Mouse (Mus musculus) splenic B cell, adult 2 months (primary cell): ENCODE data around the gene Ppp2r5c.

Experiments used
- DNase-seq: peaks from one replicate; pipeline ENCODE4 v3.0.0-alpha.2; 2011; ENCODE audit warnings: low read depth, low spot score
- H3K27me3 ChIP-seq: 2 replicates; pipeline ENCODE4 v1.6.1; 2012; ENCODE audit warnings: mild to moderate bottlenecking, low read length, moderate library complexity, mixed read lengths; ENCODE audit not compliant: control insufficient read depth, poor library complexity, insufficient read depth, severe bottlenecking
- H3K36me3 ChIP-seq: 2 replicates; pipeline ENCODE4 v1.6.1; 2012; ENCODE audit warnings: mild to moderate bottlenecking, low read length, moderate library complexity, mixed read lengths; ENCODE audit not compliant: control insufficient read depth, poor library complexity, insufficient read depth, severe bottlenecking

Ppp2r5c gene

GRCm38 (mm10) chr12:110535361-110535760 is 88.4 kb downstream of the Ppp2r5c start:
- Histone ChIP-seq H3K36me3 (no peaks in the 10 kb centered on the region), H3K27me3 (no peaks in the 10 kb centered on the region)
- no peak for DNase-seq

DNA sequence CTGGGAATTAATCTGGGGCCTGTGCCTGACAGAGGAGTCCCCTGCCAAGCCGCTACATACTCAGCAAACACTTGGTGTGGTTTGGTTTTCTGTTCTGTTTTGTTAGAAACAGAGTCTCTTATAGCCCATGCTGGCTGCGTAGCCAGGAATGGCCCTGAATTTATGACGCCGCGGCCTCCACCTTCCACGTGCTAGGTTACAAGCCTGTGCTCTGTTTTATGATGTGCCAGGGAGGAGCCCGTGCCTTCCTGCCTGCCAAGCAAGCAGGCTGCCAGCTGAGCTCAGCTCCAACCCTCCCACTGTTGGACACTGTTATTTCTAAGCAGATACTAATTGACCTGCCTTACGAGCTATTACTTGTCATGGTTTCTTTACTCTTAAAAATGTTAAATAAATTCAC is 90.8 kb downstream of the Ppp2r5c start:
- Histone ChIP-seq H3K36me3 (peaks cover 2% of the 10 kb centered on the region; the same call in 1 of the 2 replicates), H3K27me3 (no peaks in the 10 kb centered on the region)
- no peak for DNase-seq

- no peak for DNase-seq
Observed at GRCm38 (mm10) chr12:110539346-110539745, 92.4 kb downstream of the Ppp2r5c start.

DNA sequence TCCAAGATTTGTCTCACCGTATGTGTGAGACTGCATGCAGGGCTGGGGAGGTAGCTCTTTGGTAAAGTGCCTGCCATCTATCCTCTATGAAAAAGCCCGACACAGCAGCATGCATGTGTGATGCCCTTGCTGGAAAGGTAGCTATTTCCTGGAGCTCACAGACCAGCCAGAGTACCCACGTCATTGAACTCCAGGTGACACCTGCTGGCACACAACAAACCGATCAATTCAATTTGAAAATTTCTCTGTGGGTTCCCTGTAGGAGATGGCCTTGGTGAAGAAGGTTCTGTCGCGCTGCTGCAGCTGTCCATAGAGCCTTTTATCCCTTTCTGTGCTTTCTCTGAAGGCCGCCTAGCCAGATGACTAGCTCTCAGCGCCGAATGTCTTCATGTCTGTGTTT is 92.9 kb downstream of the Ppp2r5c start:
- H3K36me3 ChIP-seq: peaks cover 2% of the 10 kb centered on the region; the same call in 1 of the 2 replicates
- peak; percentile 29 for DNase-seq
- H3K27me3 ChIP-seq: no peaks in the 10 kb centered on the region

More at GRCm38 (mm10) chr12:110539346-110539745, 92.4 kb downstream of the Ppp2r5c start:
- H3K36me3 ChIP-seq: peaks cover 2% of the 10 kb centered on the region; the same call in 1 of the 2 replicates
- H3K27me3 ChIP-seq: no peaks in the 10 kb centered on the region

DNA sequence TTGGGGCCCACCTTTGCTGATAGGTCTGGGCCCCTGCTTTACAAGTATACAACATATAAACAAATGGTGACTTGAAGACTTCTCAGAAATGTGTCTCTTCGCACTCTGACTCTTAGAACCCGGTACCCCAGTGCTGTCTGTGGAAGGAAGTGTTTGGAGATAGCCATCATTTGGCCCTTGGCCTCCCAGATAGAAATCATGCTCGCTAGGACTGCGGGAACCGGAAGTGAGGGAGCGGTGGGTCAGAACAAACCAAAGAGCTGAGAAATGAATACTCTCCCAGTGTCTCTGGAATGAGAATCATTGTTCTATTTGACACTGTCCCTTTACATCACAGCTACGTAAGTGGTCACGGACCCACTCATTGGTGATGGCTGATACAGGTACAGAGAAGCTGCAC is 93.4 kb downstream of the Ppp2r5c start:
- Histone ChIP-seq H3K27me3 (no peaks in the 10 kb centered on the region), H3K36me3 (peaks cover 2% of the 10 kb centered on the region; the same call in 1 of the 2 replicates)
- DNase-seq: no peak

DNA sequence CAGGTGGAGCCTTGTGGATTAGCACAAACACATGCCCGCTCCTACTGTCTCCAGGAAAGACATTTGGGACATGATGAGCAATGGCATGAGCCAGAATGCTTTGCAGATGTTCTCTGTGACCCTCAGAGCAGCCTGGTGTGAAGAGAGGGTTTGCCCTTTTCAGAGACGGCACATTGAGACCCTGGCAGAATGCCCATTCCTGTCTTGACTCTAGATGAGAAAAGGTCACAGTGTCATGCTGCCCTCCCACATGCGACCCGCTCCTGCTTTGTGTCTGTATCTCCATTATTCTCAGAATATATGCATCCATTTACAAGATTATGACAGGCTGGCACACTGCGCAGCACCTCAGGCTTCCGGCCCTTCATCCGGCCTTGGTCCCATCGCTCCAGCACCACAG is 94.1 kb downstream of the Ppp2r5c start:
- no peak for DNase-seq
- Histone ChIP-seq H3K27me3 (no peaks in the 10 kb centered on the region), H3K36me3 (peaks cover 2% of the 10 kb centered on the region; the same call in 1 of the 2 replicates)

DNA sequence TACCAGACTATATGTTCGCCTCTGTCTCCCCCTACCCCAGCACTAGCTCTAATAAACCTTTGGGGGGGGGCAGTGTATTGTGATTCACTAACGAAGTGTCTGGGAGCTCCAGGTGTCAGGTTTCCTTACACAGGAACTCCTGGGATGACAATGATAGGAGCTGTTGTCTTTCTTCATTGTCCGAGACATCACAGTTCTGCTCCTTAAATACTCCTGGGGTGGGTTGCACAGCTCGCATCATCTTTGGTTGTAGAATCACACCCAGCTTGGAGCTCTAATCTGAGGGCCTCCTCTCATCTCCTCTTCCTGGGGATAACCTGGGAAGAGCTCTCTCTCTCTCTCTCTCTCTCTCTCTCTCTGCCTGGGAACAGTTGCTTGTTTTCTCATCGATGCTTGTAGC is 94.6 kb downstream of the Ppp2r5c start:
- no peak for DNase-seq
- H3K36me3 ChIP-seq: peaks cover 2% of the 10 kb centered on the region; the same call in 1 of the 2 replicates
- no peaks in the 10 kb centered on the region for H3K27me3 ChIP-seq

GRCm38 (mm10) chr12:110545040-110545701 is 98.3 kb downstream of the Ppp2r5c start:
- H3K27me3 ChIP-seq: no peaks in the 10 kb centered on the region

DNA sequence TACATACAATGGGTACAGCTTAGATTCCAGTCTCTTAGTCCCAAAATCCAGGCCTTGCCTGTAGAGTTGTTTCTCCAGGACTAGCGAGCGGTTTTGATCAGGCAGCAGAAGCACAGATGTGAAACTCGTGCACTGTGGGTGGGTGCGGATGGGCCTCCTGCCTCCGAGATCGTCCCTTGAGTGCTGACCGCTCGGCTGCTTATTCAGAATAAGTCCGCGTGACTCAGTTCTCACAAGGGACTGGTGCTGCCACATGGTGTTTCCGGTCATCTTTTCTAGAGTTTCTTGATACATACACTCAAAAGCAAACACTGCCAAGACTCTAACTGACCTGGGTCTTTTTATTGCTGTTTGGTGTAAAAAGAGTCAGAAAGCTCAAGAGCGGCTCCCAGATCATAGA is 100.7 kb downstream of the Ppp2r5c start:
- H3K27me3 ChIP-seq: no peaks in the 10 kb centered on the region
- peaks cover 7% of the 10 kb centered on the region for H3K36me3 ChIP-seq
- DNase-seq: no peak

More at GRCm38 (mm10) chr12:110545040-110545701, 98.3 kb downstream of the Ppp2r5c start:
- DNase-seq: no peak
- H3K36me3 ChIP-seq: peaks cover 7% of the 10 kb centered on the region

- no peak for DNase-seq
- Histone ChIP-seq H3K27me3 (no peaks in the 10 kb centered on the region), H3K36me3 (peaks cover 10% of the 10 kb centered on the region)
Observed at GRCm38 (mm10) chr12:110549437-110550112, 102.7 kb downstream of the Ppp2r5c start.

DNA sequence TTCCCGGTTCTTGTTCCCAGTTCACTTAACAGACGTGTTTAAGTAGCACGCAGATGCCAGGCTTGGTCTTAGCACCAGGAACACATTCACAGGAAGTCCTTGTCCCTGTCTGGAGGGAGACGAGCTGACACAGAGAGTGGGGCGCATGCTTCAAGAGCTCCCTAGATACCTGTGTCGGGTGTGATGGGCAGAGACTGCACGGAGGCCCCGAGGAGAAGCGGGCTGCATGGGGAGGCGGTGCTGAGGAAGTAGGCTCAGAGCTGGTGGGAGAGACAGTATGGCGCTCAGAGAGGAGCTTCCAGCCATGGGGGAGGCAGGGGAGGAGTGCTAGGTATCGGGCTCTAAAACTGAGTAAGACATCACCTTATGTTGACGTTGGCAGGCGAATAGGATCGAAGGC is 103.4 kb downstream of the Ppp2r5c start:
- Histone ChIP-seq H3K36me3 (peaks cover 10% of the 10 kb centered on the region), H3K27me3 (no peaks in the 10 kb centered on the region)
- no peak for DNase-seq

DNA sequence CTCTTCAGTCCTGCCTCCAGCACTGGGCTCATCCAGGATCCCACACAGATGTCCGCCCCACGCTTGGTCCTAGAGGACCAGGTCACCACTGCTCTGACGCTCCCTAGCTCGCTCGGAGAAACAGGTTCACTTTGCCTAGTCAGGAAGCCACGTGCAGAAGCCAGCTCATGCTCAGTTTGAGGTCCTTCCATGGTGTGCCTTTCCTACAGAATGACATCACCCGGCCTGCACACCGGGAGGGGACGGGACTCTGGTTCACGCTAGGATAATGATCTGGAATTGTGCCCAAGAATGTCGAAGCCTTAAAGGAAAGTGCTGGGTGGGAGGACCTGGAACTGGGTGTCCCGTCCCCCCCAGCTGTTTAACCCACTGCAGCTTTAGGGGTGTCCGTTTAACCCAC is 105.2 kb downstream of the Ppp2r5c start:
- no peak for DNase-seq
- Histone ChIP-seq H3K27me3 (no peaks in the 10 kb centered on the region), H3K36me3 (peaks cover 10% of the 10 kb centered on the region)

- H3K27me3 ChIP-seq: no peaks in the 10 kb centered on the region
- DNase-seq: no peak
Observed at GRCm38 (mm10) chr12:110553362-110553761, 106.4 kb downstream of the Ppp2r5c start.

DNA sequence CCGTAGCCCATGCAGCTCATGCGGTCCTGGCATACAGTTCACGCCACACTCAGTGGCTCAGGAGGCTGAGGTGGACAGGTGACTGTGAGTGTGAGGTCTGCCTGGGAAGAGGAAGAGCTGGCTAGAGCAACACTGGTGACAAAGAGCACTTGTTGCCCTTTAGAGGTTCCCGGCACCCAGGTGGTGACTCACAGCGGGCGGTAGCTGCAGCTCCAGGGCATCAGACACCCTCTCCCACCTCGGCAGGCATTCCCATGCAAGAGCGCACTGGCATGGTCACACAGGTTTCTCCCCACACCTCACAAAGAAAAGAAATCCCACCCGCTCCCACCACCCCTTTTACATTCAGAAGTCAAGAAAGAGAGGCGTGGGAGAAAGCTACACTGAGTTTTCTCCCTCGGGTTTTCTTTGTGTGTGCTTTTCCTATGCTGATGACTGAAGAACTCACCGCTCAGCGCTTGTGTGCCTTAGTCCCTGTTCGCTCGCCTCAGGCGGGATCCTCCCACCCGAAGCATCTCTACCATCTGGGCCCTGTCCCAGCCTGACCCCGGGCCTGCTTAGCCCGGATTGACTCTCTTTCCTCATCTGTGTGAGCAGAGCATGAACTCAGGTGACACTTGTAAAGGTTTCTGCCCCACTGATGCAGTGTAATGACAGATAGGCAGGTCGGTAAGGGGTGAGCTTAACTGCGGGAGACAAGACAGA is 108.8 kb downstream of the Ppp2r5c start:
- H3K27me3 ChIP-seq: no peaks in the 10 kb centered on the region
- H3K36me3 ChIP-seq: peaks cover 9% of the 10 kb centered on the region
- DNase-seq: no peak

More at GRCm38 (mm10) chr12:110553362-110553761, 106.4 kb downstream of the Ppp2r5c start:
- peaks cover 7% of the 10 kb centered on the region for H3K36me3 ChIP-seq
